Mouse (Mus musculus): ENCODE results near the gene Senp6.

- TF ChIP-seq CTCF (IDR thresholded peaks at IDR 0.05; ENCODE audit: insufficient read depth, low read depth, low read length) = no peak
- TF ChIP-seq POLR2A (IDR thresholded peaks at IDR 0.05; ENCODE audit: insufficient read depth, low read depth, low read length) = no peak
Measured at GRCm38 (mm10) chr9:80026581-80027021, 40.1 kb upstream of the Senp6 start.

Data from olfactory bulb, adult 2 months (tissue).